Mouse (Mus musculus): ENCODE measurements around the gene Gm11172.

- no peak for TF ChIP-seq CTCF (conservative IDR thresholded peaks at IDR 0.05; ENCODE audit: insufficient read depth, insufficient read length, low read depth, low read length)
- no peak for TF ChIP-seq POLR2A (IDR thresholded peaks at IDR 0.05; ENCODE audit: low read depth, low read length)
These were observed 29.6 kb upstream of the Gm11172 start for GRCm38 (mm10) chr16:10783152-10783434.
